Mouse (Mus musculus): ENCODE results near the gene Olfr1419. TPM values are rescaled to one million over a fixed set of nuclear protein-coding genes. Genes with fewer than 3 reads are reported as not detected.

Olfr1419 gene
- polyA plus RNA-seq (2021; fragmentation: Nextera tagmentation): not detected in 2 replicates
- long read RNA-seq, experiment 1: 0 reads
- long read RNA-seq, experiment 2: 0 reads

DNA sequence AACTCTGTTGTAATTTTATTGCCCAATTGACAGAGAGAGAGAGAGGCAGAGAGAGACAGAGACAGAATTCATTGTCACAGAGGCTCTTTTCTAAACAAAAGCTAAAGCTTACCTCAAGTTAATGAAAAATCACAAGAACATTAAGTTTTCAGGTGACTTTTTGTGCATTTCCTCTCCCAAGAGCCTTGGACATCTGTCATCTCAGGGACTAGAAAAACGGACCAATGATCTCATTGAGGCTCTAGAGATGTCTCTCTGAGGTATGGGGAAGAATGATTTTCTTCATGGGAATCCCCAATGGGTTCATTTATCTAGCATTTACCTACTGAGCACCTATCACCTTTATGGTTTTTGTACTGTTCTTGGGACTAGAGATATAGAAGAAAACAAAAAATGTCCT is at the start of gene Olfr1419:
Olfr1419 (minus strand) TSS at position 101 of the 400 bp plus-strand sequence.

DNA sequence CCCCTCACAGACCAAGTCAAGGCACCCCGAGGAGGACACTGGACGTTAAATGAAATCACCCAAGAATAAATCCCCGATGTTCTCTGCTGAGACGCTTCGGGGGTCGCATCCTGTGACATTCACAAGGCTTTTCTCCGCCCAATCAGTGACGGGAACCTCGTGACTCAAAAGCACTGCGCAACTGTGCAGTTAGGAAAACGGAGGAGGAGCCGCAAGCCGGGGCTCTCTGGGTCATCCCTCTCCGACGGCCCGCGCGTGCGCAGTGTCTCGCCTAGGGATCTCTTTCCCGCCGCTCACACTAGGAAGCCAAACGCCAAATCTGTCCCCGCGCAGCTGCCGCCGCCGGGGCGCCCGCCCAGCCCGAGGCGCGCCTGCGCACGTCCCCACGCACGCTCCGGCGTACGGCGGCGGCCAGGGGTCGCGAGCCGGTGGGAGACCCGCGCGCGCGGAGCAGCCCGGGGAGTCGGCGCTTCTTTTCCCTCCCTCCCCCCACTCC is 37.2 kb upstream of the Olfr1419 start, which contains the start of gene Patl1:
Patl1 (plus strand) TSS at position 363 of the 496 bp plus-strand sequence.

DNA sequence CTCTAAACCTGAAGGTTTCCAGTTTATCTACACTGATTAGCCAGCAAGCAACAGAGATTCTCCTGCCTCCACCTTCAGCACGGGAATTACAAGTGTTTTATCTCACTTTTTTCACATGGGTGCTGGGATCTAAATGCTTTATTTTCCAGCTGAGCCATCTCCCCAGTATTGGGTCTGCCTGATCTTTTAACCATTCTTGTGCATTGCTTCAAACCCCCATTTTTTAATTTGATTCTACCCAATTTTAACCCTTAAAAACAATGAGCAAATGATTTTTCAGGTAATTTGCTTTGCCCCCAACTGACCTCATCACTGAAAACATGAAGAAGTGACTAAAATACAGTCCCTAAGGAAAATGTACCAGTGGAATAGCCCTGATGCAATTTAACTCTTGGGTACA is 11.4 kb upstream of the Olfr1419 start, which contains the start of gene Olfr1420:
Olfr1420 (plus strand) TSS at position 301 of the 400 bp plus-strand sequence.

DNA sequence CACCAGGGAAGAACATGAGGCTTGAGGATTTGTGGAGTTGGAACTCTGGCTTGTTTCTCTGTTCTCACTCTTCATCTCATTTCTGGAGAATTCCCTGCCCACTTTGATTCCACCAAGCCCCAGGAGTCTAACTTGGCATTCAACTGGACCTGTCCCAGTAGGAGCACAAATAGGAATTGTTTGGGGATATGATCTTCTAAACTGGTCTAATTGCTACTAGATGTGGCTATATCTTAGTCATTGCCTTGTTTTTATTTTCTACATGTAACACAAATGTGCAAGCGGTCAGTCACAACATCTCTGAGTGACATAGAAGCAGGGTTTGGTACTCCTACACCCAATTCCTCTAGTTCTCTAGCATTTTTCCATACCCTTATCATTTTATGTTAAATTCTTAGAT is 13.9 kb downstream of the Olfr1419 start, which contains the start of gene Olfr1418:
Olfr1418 (minus strand) TSS at position 101 of the 400 bp plus-strand sequence.

DNA sequence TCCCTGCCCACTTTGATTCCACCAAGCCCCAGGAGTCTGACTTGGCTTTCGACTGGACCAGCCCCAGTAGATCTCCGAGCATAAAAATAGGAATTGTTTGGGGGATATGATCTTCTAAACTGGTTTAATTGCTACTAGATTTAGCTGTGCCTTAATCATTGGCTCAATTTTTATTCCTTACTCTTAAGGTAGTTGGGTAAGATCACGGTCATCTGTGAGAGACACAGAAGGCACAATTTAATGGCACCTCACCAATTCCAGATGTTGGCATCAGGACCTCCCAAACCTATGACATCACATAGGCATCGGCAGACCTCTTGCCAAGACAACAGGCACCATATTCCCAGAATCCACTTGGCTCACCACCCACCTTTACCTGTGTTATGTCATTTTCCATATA is 35.8 kb downstream of the Olfr1419 start, which contains the start of gene Olfr1417:
Olfr1417 (minus strand) TSS at position 101 of the 400 bp plus-strand sequence.

DNA sequence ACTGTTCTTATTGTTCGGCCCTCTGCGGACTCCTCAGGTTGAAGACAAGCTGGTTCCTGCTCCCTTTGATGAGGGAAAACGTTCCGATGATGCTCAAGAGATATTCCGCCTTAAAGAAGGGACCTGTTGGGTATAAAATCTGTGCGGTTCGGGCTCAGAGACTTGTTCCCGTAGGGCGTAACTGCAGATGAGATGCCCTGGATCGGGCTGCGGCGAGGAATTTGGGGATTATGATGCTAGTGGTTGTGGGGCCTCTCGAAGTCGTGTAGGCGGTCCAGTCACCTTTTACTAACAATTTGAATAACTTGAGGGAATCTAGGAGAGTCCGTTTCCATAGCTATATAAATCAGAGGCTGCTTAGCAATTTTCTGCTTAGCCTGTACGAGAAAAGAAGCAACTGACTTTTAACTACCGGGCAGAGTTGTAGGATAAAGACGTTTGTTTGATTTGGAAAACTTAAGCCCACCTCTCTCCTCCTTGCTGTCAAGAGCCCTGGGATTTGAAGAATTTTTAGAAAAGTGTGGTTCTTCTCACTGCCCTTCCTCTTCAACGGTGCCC is 55.7 kb downstream of the Olfr1419 start, which contains the start of gene Stx3:
Stx3 (minus strand) TSS at position 261 of the 558 bp plus-strand sequence.

Other genes starting within 250 kb of the Olfr1419 start
- not detected in 2 replicates for gene Ms4a3, start 234.3 kb downstream of the Olfr1419 start, polyA plus RNA-seq (2021; fragmentation: Nextera tagmentation)
- not detected in 2 replicates for gene Oosp2, start 214.5 kb downstream of the Olfr1419 start, polyA plus RNA-seq (2021; fragmentation: Nextera tagmentation)
- gene Oosp1, start 184.0 kb downstream of the Olfr1419 start, polyA plus RNA-seq (2021; fragmentation: Nextera tagmentation): not detected in 2 replicates
- not detected in 2 replicates for gene Oosp3, start 178.1 kb downstream of the Olfr1419 start, polyA plus RNA-seq (2021; fragmentation: Nextera tagmentation)
- gene Gif, start 127.6 kb downstream of the Olfr1419 start, polyA plus RNA-seq (2021; fragmentation: Nextera tagmentation): not detected in 2 replicates
- gene Mrpl16, start 104.7 kb downstream of the Olfr1419 start, polyA plus RNA-seq (2021; fragmentation: Nextera tagmentation): 62.4 and 67.6 TPM in 2 replicates
- gene Stx3, start 55.7 kb downstream of the Olfr1419 start, polyA plus RNA-seq (2021; fragmentation: Nextera tagmentation): 8.8 and 15.1 TPM in 2 replicates
- not detected in 2 replicates for gene Olfr1417, start 35.9 kb downstream of the Olfr1419 start, polyA plus RNA-seq (2021; fragmentation: Nextera tagmentation)
- gene Olfr1418, start 14.0 kb downstream of the Olfr1419 start, polyA plus RNA-seq (2021; fragmentation: Nextera tagmentation): not detected in 2 replicates
- gene Olfr1420, start 11.5 kb upstream of the Olfr1419 start, polyA plus RNA-seq (2021; fragmentation: Nextera tagmentation): not detected in 2 replicates
- 2.6 and 3.0 TPM in 2 replicates for gene Patl1, start 37.3 kb upstream of the Olfr1419 start, polyA plus RNA-seq (2021; fragmentation: Nextera tagmentation)
- gene Osbp, start 90.8 kb upstream of the Olfr1419 start, polyA plus RNA-seq (2021; fragmentation: Nextera tagmentation): 5.7 and 5.8 TPM in 2 replicates
- gene Olfr1423, start 166.2 kb upstream of the Olfr1419 start, polyA plus RNA-seq (2021; fragmentation: Nextera tagmentation): not detected in 2 replicates
- not detected in 2 replicates for gene Olfr1424, start 187.6 kb upstream of the Olfr1419 start, polyA plus RNA-seq (2021; fragmentation: Nextera tagmentation)
- gene Olfr1425, start 202.6 kb upstream of the Olfr1419 start, polyA plus RNA-seq (2021; fragmentation: Nextera tagmentation): not detected in 2 replicates
- not detected in 2 replicates for gene Olfr1426, start 216.9 kb upstream of the Olfr1419 start, polyA plus RNA-seq (2021; fragmentation: Nextera tagmentation)
- gene Olfr1427, start 228.2 kb upstream of the Olfr1419 start, polyA plus RNA-seq (2021; fragmentation: Nextera tagmentation): not detected in 2 replicates
- gene Olfr1428, start 240.8 kb upstream of the Olfr1419 start, polyA plus RNA-seq (2021; fragmentation: Nextera tagmentation): not detected in 2 replicates
- not detected in 2 replicates for gene Olfr76, start 248.1 kb upstream of the Olfr1419 start, polyA plus RNA-seq (2021; fragmentation: Nextera tagmentation)